Mouse (Mus musculus): ENCODE measurements around the gene Cpne8. TPM values are rescaled to one million over a fixed set of nuclear protein-coding genes. Genes with fewer than 3 reads are reported as not detected.

The Cpne8 gene
- polyA plus RNA-seq (2012; rRNA removed; ENCODE audit: low replicate concordance): 18.0 and 43.1 TPM in 2 replicates

DNA sequence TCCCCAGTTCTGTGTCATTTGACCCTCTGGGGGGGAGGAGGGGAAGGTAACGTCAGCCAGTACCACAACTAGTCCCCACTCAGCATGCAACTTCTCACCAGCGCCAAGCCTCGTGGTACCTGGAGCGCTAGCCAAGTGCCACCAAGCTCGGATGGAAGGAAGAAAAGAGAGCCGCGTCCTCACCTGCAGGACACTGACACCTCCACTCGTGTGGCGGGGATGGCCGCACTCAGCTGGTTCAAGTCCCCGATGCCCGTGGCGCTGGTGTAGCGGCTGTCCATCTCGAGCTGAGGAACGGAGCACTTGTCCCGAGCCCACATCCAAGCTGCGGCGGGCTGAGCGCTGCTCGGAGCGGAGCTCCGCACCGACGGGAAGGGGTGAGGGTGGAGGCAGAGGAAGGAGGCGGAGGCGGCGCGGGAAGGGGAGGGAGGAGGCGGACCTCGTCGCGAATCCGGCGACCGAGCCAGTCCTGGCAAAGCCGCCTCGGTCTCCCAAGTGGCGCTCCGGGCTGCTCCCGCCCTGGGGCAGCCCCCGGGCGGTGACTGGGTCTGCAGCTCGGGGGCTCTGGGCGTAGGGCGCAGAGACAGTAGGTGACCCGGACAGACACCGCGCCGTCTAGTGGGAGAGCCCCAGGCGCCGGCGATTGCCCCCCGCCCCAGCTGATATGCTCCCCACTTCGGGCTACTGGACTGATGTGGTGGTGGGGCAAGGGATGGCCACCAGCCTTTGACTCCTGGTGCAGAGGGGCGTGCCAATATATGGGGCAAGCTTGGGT is at the start of gene Cpne8:
TSS of gene Cpne8 (minus strand) at position 448 of the 775 bp plus-strand sequence.

Measured in subcutaneous adipose tissue, adult 2 months (tissue).